Mouse (Mus musculus) CH12.LX (cell line): Measurements from ENCODE around the gene Tnfsf13. TPM values are rescaled to one million over a fixed set of nuclear protein-coding genes. Genes with fewer than 3 reads are reported as not detected.

Experiments
- DNase-seq: peaks from one replicate; pipeline ENCODE4 v3.0.0-alpha.2; 2013; ENCODE audit errors: extremely low read depth
- H3K27ac ChIP-seq: 2 replicates; pipeline ENCODE4 v1.5.1; 2012; ENCODE audit warnings: low read depth, mild to moderate bottlenecking, control low read depth, moderate library complexity; ENCODE audit not compliant: insufficient read depth
- H3K27me3 ChIP-seq: replicated peaks from 2 replicates; pipeline ENCODE3; 2012; ENCODE audit warnings: inconsistent platforms
- H3K36me3 ChIP-seq, 2 experiments: replicated peaks in 1 of 2; 2 replicates each; pipeline versions ENCODE3 to v1.6.1; 2012; ENCODE audit warnings: inconsistent platforms in 1 of 2, low read length in 1 of 2, mild to moderate bottlenecking in 1 of 2, mixed read lengths in 1 of 2, moderate library complexity in 1 of 2; ENCODE audit not compliant: control insufficient read depth in 1 of 2, insufficient read depth in 1 of 2
- H3K4me1 ChIP-seq, 2 experiments: 2 replicates each; pipeline ENCODE4 v1.6.1; 2012; ENCODE audit warnings: inconsistent platforms in 1 of 2, moderate library complexity in 1 of 2; ENCODE audit not compliant: insufficient read depth in 2 of 2, control insufficient read depth in 1 of 2
- H3K4me2 ChIP-seq: 2 replicates; pipeline ENCODE4 v1.6.1; 2012; ENCODE audit warnings: low read depth, mild to moderate bottlenecking, control low read depth; ENCODE audit not compliant: poor library complexity, insufficient read depth, severe bottlenecking
- H3K4me3 ChIP-seq, 3 experiments: fragments of 150-350 bp in 1 of 3; sonication (generic) in 1 of 3; replicated peaks in 1 of 3; 2 replicates each; pipeline versions ENCODE3 to v1.5.1; 2011 to 2012; ENCODE audit warnings: low read depth in 2 of 3, low read length in 2 of 3, mild to moderate bottlenecking in 2 of 3, moderate library complexity in 2 of 3, control low read depth in 1 of 3, improper control_type of control experiment in 1 of 3, inconsistent platforms in 1 of 3, mixed read lengths in 1 of 3; ENCODE audit not compliant: poor library complexity in 1 of 3
- H3K79me2 ChIP-seq: replicated peaks from 2 replicates; pipeline ENCODE4 v1.6.1; 2012; ENCODE audit warnings: mild to moderate bottlenecking, moderate library complexity; ENCODE audit not compliant: control insufficient read depth, poor library complexity, insufficient read depth, severe bottlenecking; ENCODE audit errors: extremely low read depth
- H3K9ac ChIP-seq: 2 replicates; pipeline ENCODE4 v1.6.1; 2012; ENCODE audit warnings: low read depth, mild to moderate bottlenecking, control low read depth, moderate library complexity; ENCODE audit not compliant: insufficient read depth
- H3K9me3 ChIP-seq: replicated peaks from 2 replicates; pipeline ENCODE3; 2012; ENCODE audit warnings: low read length, inconsistent platforms, mixed read lengths
- CHD2 ChIP-seq: IDR thresholded peaks from 2 replicates; pipeline ENCODE4 v1.6.1; 2011; ENCODE audit warnings: low read length, improper control_type of control experiment
- CTCF ChIP-seq, 2 experiments: IDR thresholded peaks in 1 of 2; conservative IDR thresholded peaks in 1 of 2; 2 replicates each; pipeline ENCODE4 v1.5.1; 2011 to 2012; ENCODE audit warnings: low read depth in 2 of 2, low read length in 2 of 2, improper control_type of control experiment in 1 of 2, inconsistent platforms in 1 of 2, mild to moderate bottlenecking in 1 of 2, moderate library complexity in 1 of 2
- ELF1 ChIP-seq: IDR thresholded peaks from 2 replicates; pipeline ENCODE4 v1.6.1; 2014; ENCODE audit warnings: low read depth, mild to moderate bottlenecking, inconsistent platforms, low read length, improper control_type of control experiment
- JUN ChIP-seq: IDR thresholded peaks from 2 replicates; pipeline ENCODE4 v1.6.1; 2011; ENCODE audit warnings: low read depth, mild to moderate bottlenecking, low read length, improper control_type of control experiment, moderate library complexity; ENCODE audit not compliant: insufficient read depth
- MXI1 ChIP-seq: IDR thresholded peaks from 2 replicates; pipeline ENCODE4 v1.6.1; 2011; ENCODE audit warnings: mild to moderate bottlenecking, low read depth, low read length, improper control_type of control experiment
- NRF1 ChIP-seq: IDR thresholded peaks from 2 replicates; pipeline ENCODE4 v1.6.1; 2014; ENCODE audit warnings: low read depth, mild to moderate bottlenecking, inconsistent platforms, low read length, improper control_type of control experiment, moderate library complexity
- POLR2A ChIP-seq: IDR thresholded peaks from 2 replicates; pipeline ENCODE4 v1.6.1; 2011; ENCODE audit warnings: low read depth, mild to moderate bottlenecking, improper control_type of control experiment, low read length
- POLR2AphosphoS2 ChIP-seq: IDR thresholded peaks from 2 replicates; pipeline ENCODE4 v1.6.1; 2011; ENCODE audit warnings: low read depth, low read length, improper control_type of control experiment
- TCF12 ChIP-seq: IDR thresholded peaks from 2 replicates; pipeline ENCODE4 v1.6.1; 2014; ENCODE audit warnings: low read depth, mild to moderate bottlenecking, inconsistent platforms, low read length, improper control_type of control experiment
- USF2 ChIP-seq: conservative IDR thresholded peaks from 2 replicates; pipeline ENCODE4 v1.6.1; 2011; ENCODE audit warnings: low read depth, low read length, improper control_type of control experiment
- ZC3H11A ChIP-seq: IDR thresholded peaks from 2 replicates; pipeline ENCODE4 v1.6.1; 2012; ENCODE audit warnings: low read depth, mild to moderate bottlenecking, inconsistent platforms, low read length, improper control_type of control experiment
- dilution Hi-C: fragments of 300-500 bp; cut with MboI; formaldehyde crosslinking; loops from 2 replicates; pipeline ENCODE4 v1.14.3; 2020; ENCODE audit warnings: low sequenced_read_pairs; ENCODE audit not compliant: extremely low pct_unique_long_range_greater_than_20kb, extremely low pct_ligation_motif_present
- in situ Hi-C: fragments of 300-500 bp; cut with MboI; formaldehyde crosslinking; loops from 3 replicates; pipeline ENCODE4 v1.14.3; 2019; ENCODE audit warnings: low sequenced_read_pairs, low pct_ligation_motif_present, low pct_unique_long_range_greater_than_20kb, mixed read lengths
- polyA plus RNA-seq: library from polyadenylated mRNA; unstranded; fragments of >175 nt; gene quantifications from 2 replicates; pipeline ENCODE4 v1.2.1, GENCODE M21; 2012; ENCODE audit warnings: low read depth; ENCODE audit not compliant: insufficient read length
- total RNA-seq, 2 experiments: library from RNA; depleted of rRNA; stranded (reverse); fragments of 300-350 nt in 1 of 2; fragments of >200 nt in 1 of 2; gene quantifications; 2 replicates each; pipeline ENCODE4 v1.2.3; 2012 to 2014

Gene Tnfsf13
- total and polyA plus RNA-seq, 3 experiments = 0.21 to 0.63 (median 0.35) TPM

GRCm38 (mm10) chr11:69699595-69699994 is 14.0 kb upstream of the Tnfsf13 start (continued):
- TF ChIP-seq TCF12 (no peak), JUN (no peak), CHD2 (no peak), POLR2AphosphoS2 (no peak)

DNA sequence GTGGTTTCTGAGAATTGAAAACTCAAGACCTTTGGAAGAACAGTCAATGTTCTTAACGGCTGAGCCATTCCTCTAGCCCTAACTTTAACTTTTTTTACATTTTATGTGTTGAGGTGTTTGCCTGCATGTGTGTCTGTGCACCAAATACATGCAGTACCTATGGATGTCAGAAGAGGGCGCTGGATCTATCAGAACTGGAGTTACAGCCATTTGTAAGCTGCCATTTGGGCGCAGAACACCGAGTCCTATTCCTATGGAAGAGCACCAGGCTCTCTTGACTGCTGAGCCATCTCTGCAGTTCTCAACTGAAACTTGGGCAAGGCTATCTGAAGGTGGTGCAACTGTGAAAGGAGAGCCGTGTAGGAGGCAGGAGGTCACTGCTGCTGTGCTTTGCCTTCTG is 13.0 kb upstream of the Tnfsf13 start:
- in situ Hi-C loops (no loop called here), dilution Hi-C loops (no loop called here)
- TF ChIP-seq NRF1 (no peak), ZC3H11A (no peak), MXI1 (no peak), USF2 (no peak), POLR2A (no peak), CTCF (conservative IDR thresholded peaks at IDR 0.05 in 1 of 2, IDR thresholded peaks at IDR 0.05 in 1 of 2; ENCODE audit: low read depth in 2 of 2, low read length in 2 of 2) (peak; percentile 19 to 35; a peak in 2 of 4 replicates)
- H3K9me3 ChIP-seq = peaks cover 5% of the 10 kb centered on the region
- DNase-seq = no peak
- H3K4me2 ChIP-seq = no peak overlapping the region
- no peaks in the 10 kb centered on the region for H3K79me2 ChIP-seq
- no peaks in the 10 kb centered on the region for H3K36me3 ChIP-seq
- H3K9ac ChIP-seq = no peak overlapping the region
- peaks cover 3% of the 10 kb centered on the region for H3K27me3 ChIP-seq
- H3K27ac ChIP-seq = no peak overlapping the region
- no peaks in the 10 kb centered on the region; a peak in 1 of 4 replicates for H3K4me1 ChIP-seq
- no peak overlapping the region for H3K4me3 ChIP-seq

GRCm38 (mm10) chr11:69697396-69697795 is 11.8 kb upstream of the Tnfsf13 start:
- no peak for DNase-seq
- no peak overlapping the region for H3K9ac ChIP-seq
- H3K27me3 ChIP-seq = peaks cover 2% of the 10 kb centered on the region
- H3K4me3 ChIP-seq = no peak overlapping the region
- no peaks in the 10 kb centered on the region; a peak in 1 of 4 replicates for H3K4me1 ChIP-seq
- dilution Hi-C loops (no loop called here), in situ Hi-C loops (no loop called here)
- H3K9me3 ChIP-seq = peaks cover 5% of the 10 kb centered on the region
- no peak overlapping the region for H3K4me2 ChIP-seq
- TF ChIP-seq ELF1 = no peak
- no peak for TF ChIP-seq CHD2
- no peak overlapping the region for H3K27ac ChIP-seq
- H3K79me2 ChIP-seq = no peaks in the 10 kb centered on the region
- no peaks in the 10 kb centered on the region for H3K36me3 ChIP-seq
